Mouse (Mus musculus) retina, postnatal 1 day (tissue): ENCODE results near the gene Mtcl1.
A peak's percentile ranks its signal among the peaks of the same experiment; 100 is the strongest.

Source experiments
- DNase-seq: peaks from one replicate; pipeline ENCODE4 v3.0.0-alpha.2; 2012

Gene Mtcl1

DNA sequence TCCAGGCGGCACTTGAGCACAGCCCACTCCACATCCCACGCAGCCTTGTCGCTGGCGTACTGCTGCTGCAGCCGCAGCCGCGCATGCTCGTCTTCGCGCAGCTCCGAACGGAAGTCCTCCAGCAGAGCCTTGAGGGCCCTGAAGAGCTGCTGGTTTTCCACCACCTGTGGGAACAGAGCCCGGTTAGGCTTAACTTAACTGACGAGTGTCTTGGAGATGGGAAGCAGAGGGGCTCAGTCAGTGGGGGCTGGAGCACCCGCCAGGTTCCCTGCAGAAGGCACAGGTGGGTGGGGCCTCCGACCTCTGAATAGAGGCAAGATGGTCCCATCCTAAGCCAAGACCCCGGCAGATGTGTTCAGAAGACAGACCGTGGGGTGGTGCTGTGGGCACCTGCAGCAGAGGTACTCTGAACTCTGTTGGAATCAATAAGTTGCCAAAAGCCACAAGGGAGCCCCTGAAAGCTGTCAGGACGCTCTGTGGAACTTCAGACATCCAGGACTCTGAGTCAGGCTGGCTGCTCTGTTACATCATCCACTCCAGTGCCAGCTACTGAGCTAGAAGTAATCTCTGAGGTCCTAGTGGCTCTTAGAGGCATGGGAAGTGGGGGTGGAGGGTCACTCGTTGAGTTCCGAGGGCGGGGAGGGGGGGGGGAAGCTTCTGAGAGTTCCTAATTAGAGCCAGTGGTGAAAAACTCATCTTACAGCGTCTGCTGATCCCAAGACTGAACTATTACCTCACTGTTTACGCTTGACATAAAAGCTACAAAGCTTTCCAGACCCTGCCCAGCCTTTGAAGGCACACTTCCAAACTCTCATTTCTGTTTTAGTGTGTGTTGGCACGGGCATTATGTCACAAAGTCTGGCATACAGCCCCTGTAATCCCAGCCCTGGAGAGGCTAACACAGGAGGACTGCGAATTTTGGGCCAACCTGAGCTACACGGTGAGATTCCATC is 91.2 kb downstream of the Mtcl1 start:
- peak; percentile 79 for DNase-seq

DNA sequence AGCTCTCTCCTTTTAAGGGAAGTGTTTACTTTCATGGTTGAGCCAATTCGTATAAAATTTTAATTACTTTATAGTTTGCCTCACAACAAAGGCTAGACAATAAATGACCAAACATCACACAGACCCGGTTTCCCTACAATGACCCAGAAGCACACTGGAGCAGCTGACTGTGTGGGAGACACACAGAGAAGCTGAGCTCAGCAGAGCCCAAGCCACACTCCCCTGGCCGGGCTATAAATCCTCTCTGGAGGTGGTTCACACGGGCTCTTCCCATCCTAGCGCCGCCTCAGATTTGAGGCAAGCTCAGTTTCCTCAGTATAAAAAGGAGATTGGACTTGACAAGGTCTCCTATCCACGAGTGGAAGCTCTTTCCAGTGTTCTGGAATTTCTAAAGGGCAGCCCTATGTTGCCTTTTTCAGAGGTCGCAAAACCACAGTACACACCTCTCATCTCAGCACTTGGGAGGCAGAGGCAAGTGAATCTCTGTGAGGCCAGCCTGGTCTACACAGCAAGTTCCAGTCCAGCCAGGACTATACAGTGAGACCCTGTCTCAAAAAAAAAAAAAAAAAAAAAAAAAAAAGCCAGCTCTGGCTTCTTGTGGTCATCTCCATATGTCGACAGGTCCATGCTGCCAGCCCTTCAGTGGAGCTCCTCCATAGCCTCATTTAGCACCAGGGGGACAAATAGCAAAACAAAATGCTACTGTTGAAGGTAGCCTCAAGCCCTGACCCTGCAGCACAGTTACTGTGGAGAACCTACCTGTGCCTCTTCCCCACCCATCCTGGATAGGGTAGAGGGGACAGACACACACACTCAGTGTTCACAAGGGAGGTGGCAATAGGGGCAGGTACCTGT is 92.2 kb downstream of the Mtcl1 start:
- DNase-seq, result no peak

DNA sequence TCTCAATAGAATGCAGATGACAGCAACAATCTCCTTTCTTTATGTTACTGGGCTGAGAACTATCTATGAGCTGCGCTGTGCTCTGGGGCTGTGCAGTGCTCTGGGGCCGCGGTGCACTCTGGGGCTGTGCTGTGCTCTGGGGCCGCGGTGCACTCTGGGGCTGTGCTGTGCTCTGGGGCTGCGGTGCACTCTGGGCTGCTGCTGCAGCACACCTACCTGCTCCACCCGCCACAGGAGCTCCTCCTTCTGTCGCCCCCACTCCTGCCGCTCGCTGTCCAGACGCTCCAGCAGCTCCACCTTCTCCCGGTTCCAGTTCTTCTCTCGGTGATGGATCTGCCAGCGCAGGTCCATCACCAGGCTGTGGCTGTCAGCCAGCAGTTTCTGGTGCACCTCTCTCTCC is 95.6 kb downstream of the Mtcl1 start:
- no peak for DNase-seq

DNA sequence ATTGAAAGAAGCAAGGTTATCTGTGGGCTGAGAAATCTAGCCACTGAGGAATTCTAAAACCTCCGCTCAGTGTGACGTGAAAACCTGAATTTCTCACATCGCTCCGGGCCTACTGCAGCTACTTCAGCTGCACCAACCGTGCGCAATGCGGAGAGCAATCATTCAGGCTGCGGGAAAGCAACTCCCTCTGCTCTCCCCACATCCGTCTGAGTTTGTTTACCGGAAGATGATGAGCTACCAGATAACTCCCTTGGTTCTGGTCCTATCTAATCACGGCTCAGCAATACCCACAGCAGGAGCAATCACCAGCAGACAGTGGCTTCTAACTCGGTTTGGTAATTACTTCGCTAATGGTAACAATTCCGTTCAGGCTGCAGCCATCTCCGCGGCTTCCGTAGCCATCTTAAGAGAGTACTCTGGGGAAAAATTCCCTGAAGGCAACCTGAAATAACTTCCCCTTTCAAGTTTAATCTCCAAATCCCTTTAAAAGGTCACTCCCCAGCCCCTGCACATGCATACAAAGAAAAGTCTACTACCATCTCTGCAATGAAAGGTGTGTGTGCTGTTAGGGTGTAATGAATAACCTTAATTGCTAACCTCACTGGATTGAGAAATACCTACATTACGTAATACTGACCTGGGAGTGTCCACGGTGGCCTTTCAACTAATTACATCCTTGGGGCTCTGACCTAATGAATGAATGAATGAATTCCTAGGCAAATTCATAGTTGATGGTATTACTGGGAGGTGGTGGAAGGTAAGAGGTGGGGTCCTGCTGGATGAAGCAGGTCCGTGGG is 96.5 kb downstream of the Mtcl1 start:
- DNase-seq, result no peak

DNA sequence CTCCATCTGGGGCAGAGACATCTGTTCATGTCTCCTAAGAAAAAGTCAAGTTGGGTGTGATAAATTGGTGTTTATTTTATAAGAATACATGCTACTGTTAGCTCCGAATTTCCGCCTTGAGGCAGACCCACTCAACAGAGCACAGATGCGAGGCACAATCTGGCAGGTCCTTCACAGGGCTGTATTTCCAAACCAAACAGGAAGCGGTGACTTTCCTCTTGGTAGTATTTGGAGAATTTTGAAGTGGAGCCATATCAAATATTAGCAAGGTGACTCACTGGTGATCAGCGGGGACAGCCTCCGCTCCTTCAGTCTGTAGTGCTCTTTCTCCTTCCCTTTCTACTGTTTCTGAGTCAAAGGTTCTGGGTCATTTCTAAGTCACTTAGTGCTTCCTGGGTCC is 97.3 kb downstream of the Mtcl1 start:
- no peak for DNase-seq

DNA sequence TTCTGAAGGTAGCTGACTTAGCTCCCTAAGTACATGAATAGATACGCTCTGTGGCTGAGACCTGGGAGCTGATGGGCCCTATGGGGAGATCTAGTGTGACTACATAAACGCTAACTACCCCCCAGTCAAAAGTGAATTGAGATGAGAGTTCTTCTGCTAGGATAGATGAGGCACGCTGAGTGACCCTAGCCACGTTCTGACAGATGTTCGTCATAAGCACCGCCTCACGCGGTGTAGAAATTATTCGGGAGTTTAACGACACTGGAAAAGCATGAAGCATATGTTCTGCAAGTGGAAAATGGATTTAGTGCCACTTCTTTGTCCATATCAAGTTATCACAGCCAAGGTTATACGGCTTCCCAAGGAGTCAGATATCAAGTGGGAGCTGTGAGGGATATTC is 98.9 kb downstream of the Mtcl1 start:
- DNase-seq, result no peak

DNA sequence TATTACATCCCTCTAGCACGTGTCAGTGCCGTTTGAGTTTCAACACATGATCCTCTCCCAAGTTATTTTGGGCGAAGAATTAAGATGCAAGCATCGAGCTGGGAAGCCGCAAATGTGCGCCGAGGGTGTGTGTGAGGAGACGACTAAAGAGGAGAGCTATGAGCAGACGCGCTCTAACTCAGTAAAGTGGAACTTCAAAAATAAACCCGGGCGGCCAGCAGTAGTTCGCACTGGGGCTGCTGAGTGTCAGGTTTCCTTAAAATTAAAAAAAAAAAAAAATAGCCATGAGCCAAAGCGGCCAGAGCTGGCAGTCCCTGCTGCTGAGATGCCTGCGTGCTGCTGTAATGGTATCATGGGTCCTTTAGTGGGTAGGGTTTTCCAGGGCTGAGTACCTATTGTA is 99.4 kb downstream of the Mtcl1 start:
- no peak for DNase-seq

DNA sequence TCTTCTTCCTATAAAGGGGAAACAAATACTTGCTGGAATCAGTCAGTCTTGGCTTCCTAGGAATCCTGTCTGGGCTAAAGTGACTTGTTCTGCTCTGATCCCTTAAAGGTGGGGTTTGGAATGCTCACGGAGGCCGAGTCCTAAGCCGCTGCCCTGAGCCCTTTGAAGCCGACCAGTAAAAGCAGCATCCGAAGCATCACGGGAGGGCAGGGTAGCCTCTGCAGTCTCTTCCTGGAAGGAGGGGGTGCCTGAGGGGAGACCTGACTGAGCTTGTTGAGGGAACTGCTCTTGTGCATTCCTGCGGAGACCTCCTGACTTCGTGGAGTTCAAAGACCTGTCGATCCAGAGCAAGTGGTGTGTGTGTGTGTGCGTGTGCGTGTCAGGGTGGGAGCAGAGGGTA is 103.2 kb downstream of the Mtcl1 start:
- DNase-seq, result no peak

DNA sequence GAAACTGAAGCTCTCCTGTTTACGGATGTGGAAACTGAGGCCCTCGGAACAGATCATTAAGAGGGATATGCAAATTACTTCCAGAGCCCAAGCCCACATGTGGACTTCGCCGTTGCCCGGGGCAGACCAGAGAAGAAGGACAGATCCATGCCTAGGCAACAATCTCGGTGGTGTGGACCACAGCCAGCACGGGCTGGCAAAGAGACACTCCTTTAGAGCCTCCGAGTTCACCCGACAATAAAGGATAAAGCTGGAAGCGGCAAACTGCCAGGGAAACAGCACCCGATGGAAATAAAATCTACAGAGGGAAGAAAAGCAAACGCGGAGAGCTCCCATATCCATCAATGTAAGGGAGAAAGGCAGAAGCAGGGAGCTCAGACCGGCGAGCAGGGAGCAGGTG is 103.9 kb downstream of the Mtcl1 start:
- DNase-seq, result no peak

DNA sequence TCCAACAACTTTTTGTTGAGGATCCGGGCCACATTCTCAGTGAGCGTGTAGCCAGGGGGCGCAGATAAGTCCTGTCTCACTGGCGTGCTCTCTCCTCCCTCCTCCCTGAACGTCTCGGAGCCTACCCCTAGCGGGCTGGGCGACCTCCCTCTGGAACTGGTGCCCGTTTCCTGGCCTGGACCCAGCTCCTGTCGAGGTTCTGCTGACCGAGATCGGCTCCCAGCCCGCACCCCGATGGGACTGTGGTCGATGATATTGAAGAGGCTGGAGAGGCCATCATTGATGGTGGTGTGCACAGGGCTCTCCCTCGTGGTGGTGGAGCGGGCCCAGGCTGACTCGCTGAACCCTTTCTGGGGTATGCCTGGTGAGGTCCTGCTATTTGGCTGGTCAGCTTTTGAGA is 106.6 kb downstream of the Mtcl1 start:
- no peak for DNase-seq

DNA sequence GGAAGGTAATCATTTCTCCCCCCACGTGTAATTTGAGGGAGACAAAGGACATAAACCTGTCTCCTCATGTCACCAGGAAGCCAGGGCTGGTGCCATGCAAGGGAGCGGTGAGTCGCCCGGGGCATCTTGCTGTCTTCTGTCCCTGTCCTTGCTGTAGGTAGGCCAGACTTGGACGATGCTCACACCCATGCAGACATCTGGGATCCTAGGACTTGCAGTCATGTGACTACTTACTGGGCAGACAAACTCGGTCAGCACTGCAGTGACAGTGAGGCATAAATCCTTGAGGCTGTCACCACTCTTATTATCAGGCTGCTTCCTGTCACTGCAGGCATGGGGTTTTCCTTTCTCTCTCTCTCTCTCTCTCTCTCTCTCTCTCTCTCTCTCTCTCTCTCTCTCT is 107.9 kb downstream of the Mtcl1 start:
- no peak for DNase-seq

DNA sequence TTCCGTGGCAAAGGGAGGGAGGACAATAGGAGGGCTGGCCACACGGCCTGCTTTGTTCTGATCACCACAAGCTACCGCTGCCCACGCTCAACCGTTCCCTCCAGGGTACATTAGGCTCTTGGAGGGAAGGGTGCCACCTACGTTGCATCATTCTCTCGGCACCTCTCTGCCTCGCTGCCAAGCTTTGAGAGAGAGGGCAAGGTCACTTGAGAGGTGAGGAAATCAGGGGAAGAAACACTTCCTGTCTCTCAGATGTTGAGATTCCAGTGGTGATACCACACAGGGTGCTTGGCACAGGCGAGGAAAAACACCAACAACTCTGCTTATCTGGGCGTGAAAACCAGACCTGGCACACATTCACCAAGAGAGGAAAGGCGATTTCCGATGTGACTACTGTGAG is 108.8 kb downstream of the Mtcl1 start:
- no peak for DNase-seq

DNA sequence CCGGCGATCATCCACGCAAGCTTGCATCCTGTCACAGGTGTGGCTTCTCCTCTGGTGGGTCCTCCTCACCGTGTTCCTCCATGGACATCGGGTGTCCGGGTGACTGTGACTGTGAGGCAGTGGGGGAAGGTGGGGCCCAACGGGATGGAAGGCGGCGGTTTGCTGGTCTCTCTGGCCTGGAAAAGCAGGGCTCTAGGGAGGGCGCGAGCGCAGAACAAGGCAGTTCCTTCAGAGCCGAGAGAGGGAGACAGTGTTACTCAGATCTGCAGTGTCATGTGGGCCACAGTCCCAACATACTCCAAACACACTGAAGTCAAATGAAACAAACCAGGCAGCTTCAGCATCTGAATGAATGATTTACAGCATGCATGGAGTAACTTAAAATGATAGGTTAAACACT is 111.6 kb downstream of the Mtcl1 start:
- no peak for DNase-seq

DNA sequence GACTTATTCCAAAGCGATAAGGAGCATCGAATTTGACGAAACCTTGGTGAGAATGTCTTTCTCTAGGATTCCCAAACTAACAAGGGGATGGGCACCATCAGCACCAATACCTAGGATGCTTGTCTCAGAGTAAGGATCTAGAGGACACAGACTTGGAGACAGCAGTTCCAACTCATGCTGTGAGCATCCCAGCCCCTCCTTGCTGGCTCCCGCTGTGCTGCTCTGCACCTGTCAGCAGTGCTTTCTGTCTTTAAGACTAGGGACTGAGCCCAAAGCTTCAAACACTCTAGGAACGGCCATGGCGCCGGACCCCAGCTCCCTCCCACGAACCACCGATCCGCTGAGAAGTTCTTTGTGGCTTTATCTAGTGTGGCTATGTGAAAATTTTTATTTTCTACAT is 114.0 kb downstream of the Mtcl1 start:
- DNase-seq, result no peak

DNA sequence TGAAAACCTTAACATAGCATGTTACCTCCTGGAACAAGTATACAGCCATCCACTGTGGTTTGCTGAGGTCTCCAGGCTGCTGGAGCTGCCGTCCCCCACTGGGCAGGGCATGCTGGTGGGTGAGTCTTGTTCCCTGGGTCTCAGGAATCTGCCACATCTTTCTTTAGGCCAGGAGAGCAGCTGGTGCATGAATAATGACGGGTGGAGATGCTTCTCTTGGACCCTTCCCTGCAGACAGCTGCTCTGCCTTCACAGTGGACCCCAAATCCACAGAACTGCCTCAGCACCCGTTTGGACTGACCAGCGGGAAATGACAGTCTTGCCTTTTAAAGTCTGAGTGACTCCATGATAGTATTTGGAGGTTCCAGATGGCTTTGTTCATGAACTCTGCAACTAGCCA is 114.7 kb downstream of the Mtcl1 start:
- DNase-seq, result no peak

DNA sequence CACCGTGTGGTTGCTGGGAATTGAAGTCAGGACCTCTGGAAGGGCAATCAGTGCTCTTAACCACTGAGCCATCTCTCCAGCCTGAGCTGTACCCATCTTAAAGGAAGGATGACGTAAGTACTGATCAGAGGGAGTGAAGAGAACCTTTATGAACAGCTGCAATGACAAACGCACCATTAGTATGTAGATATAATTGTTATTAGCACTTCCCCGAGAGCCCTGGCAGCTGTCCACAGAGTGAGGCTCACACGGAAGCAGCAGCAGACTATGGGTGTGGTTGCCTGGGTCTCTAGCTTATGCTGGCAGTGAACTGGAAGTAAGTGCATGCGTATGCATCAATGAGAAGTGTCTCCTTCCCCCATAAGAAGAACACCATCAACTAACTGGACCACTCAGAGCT is 118.3 kb downstream of the Mtcl1 start:
- peak; percentile 35 for DNase-seq

DNA sequence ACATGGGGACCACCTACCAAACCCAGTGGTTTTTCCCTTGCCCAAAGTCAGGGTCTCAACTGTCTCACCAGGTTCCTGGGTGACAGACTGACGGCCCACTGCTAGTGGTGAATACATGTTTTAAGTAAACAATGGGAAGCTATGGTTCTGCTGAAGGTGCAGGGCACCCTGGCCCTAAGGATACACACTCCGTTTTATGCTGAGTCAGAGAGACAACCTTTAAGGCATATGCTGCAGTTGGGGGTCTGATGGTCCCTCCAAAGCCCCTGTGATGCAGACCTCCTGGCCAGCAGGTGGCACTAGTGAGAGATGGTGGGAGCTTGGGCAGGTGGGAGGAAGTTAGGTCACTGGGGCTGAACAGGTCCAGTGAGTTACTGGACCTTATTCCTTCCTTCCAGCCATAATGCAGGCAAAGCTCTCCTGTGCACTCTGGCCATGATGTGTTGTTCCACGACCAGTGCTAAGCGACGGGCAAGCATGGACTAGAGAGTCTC is 123.0 kb downstream of the Mtcl1 start:
- no peak for DNase-seq

DNA sequence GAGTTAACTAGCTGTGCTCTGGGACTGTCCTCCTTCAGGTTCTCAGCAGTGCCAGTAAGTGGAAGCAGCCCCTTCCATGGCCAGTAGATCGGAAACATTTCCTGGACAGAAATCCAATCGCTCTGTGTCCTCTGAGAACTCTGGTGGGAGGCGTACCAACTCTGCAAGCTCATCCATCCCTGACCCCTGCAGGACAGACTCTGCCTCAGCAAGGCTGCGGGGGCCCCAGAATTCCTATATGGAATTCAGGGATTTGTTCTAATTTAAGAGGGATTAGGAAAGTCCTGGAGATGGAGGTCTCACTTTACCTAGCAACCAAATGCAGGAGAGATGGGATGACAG is 123.4 kb downstream of the Mtcl1 start:
- no peak for DNase-seq

DNA sequence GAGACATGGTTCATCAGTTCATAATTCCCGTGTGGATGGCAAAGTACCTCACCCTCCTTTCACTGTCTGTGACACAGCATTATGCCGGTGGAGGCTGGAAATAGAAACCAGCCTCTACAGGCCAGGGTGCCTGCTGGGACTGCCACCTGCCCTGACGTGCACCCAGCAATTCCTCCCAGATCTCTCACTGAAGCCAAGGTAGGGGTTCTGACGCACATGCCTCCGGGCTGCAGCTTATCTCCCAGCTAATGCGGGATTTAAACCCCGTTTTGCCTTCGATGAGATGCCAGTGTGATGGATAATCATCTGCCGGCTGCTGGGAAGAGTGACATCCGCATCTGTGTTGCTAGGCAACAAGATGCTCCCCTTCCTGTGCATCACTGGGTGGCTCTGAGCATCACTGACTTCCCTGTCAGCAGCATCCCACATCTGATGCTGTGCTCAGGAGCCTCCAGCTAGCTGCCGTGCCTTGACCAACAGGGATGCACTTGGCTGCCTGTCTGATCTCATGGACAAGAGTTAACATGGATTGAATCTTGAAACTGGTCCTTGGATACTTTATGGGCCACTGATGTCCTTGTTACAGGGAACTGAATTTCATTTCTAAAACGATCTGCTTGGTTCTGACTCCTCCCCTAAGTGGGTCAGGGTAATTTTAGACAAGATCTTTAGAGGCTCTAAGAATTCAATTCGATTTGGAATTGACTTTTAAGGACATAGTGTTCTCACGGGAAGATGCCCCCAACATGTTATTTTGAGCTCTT is 123.9 kb downstream of the Mtcl1 start:
- peak; percentile 79 for DNase-seq

DNA sequence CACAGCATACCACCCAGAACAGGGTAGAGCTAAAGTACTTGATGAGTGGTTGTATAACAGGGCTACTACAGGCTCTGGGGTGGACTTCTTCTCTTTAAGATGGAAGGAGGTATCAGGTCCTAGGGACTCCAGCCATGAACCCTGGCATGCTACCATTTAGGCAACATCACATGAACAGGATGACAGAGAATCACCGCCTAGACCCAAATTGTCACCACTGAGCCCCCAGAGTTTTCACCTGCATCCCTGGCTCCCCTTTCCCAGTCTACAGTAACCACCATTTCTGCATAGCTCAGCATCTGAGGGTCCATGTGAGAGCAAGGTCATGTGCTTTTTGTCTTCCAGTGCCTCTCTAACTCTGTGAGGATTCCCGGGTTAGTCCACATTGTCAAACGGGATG is 124.7 kb downstream of the Mtcl1 start:
- no peak for DNase-seq

DNA sequence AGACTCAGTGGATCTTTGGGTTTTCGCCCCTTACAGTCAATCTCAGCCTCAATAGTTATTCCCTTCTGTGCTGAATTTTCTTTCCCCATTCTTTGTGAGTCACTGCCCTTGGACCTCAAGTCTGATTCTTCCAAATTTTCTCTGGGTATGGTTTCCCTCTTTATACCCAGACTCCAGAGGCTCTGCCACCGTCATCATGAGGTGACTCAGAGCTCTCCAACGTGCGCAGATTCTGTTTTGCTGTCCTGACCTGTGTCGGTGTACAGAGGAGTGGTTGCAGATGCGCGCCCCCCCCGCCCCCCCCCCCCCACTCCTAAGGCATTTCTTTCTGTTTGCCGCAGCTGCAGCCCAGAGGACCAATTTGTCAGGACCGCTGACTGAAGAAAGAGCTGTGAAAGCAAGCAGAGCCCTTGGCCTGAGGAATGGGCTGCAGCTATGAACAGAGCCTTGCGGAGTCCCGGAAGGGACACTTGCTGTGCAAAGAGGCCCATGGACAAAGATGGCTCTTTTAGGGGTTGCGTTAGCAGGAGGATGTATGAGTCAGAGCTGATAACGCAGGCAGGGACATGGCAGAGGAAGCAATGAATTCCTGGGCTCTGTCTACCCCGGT is 126.8 kb downstream of the Mtcl1 start:
- DNase-seq, result no peak

DNA sequence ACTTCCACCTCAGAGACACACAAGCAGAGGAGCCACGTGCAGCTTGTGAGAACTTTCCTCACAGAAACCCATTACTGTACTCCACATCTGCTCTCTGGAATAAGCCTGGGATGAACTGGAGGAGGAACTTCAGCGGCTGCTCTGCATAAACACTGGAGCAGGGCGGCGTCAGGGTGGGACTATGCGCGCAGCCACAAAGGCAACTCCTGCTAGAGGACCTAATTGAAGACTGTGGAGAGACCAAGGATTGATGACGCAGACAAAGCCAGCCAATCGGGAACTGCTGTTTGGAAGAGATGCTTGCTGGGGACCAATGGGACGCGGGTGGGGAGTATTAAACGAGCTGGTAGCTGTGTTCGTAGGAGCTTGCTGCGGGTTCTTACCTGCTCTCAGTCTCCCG is 127.6 kb downstream of the Mtcl1 start:
- no peak for DNase-seq
